Mouse (Mus musculus) neural tube, embryonic 13.5 days (tissue): ENCODE measurements at regions not wholly inside any gene's neighbourhood (a gene's known extent, or its start where the extent isn't known, plus 50 kb on each side); places are given as distances from the start of the nearest gene placed in this dataset.

Experiments used
- ATAC-seq: fragments of 200-750 bp; cut with Nextera tagmentation; 2 replicates; pipeline ENCODE4 v1.8.0; 2017; ENCODE audit warnings: low read depth, mild to moderate bottlenecking, moderate TSS enrichment, moderate library complexity
- H3K27ac ChIP-seq: fragments of 300-500 bp; sonication (generic); replicated peaks from 2 replicates; pipeline ENCODE4 v1.5.1; 2015; ENCODE audit warnings: moderate library complexity, mild to moderate bottlenecking, inconsistent platforms
- H3K27me3 ChIP-seq: fragments of 300-500 bp; sonication (generic); 2 replicates; pipeline ENCODE4 v1.6.1; 2015; ENCODE audit warnings: mild to moderate bottlenecking, inconsistent platforms
- H3K36me3 ChIP-seq: fragments of 300-500 bp; sonication (generic); 2 replicates; pipeline ENCODE4 v1.6.1; 2015; ENCODE audit warnings: mild to moderate bottlenecking, inconsistent platforms
- H3K4me1 ChIP-seq: fragments of 300-500 bp; sonication (generic); replicated peaks from 2 replicates; pipeline ENCODE4 v1.6.1; 2015; ENCODE audit warnings: inconsistent platforms
- H3K4me2 ChIP-seq: fragments of 300-500 bp; sonication (generic); 2 replicates; pipeline ENCODE4 v1.6.1; 2015; ENCODE audit warnings: inconsistent platforms, mild to moderate bottlenecking, moderate library complexity
- H3K4me3 ChIP-seq: fragments of 300-500 bp; sonication (generic); 2 replicates; pipeline ENCODE4 v1.5.1; 2015; ENCODE audit warnings: mild to moderate bottlenecking, inconsistent platforms
- H3K9ac ChIP-seq: fragments of 300-500 bp; sonication (generic); 2 replicates; pipeline ENCODE4 v1.6.1; 2015; ENCODE audit warnings: moderate library complexity, mild to moderate bottlenecking, inconsistent platforms
- H3K9me3 ChIP-seq: fragments of 300-500 bp; sonication (generic); 2 replicates; pipeline ENCODE4 v1.6.1; 2016; ENCODE audit warnings: inconsistent platforms
- WGBS: fragments of 180-500 bp; shearing (Covaris S2); methylation state at CpG from one replicate; pipeline ENCODE4 v1.1.7; 2015; 5-methylcytosine and 5-hydroxymethylcytosine counted together

DNA sequence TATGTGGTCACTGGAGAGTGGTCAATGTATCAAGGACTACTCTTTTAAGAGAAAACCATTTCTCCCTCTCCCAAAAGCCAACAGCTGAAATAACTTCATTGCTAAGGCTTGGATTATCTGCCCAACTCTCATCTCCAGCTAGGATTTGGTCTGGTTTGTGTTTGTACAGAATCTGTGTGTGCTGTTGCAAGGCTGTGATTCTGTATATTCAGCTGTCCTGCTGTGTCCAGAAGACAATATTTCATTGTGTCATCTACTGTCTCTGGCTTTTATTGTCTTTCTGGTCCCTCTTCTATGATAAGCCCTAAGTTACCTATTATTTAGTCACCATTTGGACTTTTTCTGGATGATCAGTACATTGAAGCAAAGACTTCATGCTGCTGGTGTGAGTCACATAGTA is 110.9 kb downstream of the Cenpc1 start:
- Histone ChIP-seq H3K27ac (no peak overlapping the region), H3K9me3 (no peaks in the 10 kb centered on the region), H3K4me2 (no peak overlapping the region), H3K9ac (no peak overlapping the region), H3K27me3 (no peaks in the 10 kb centered on the region), H3K4me1 (no peaks in the 10 kb centered on the region), H3K4me3 (no peak overlapping the region), H3K36me3 (no peaks in the 10 kb centered on the region)
- no peak for ATAC-seq

- Histone ChIP-seq H3K4me1 (no peaks in the 10 kb centered on the region), H3K27me3 (no peaks in the 10 kb centered on the region), H3K4me2 (no peak overlapping the region), H3K9ac (no peak overlapping the region), H3K9me3 (no peaks in the 10 kb centered on the region), H3K4me3 (no peak overlapping the region), H3K27ac (no peak overlapping the region), H3K36me3 (no peaks in the 10 kb centered on the region)
- 38% methylated on average over 8 of the region's 8 CpGs for WGBS
- ATAC-seq, result no peak
These were observed 128.6 kb downstream of the Cenpc1 start for GRCm38 (mm10) chr5:85936667-85937314.

- no peak overlapping the region for H3K27ac ChIP-seq
- H3K4me1 ChIP-seq, result no peaks in the 10 kb centered on the region
- no peak overlapping the region for H3K4me2 ChIP-seq
- no peaks in the 10 kb centered on the region for H3K36me3 ChIP-seq
- 97% methylated on average over 2 of the region's 2 CpGs for WGBS
- no peak overlapping the region for H3K4me3 ChIP-seq
- no peak for ATAC-seq
- no peaks in the 10 kb centered on the region for H3K9me3 ChIP-seq
- H3K9ac ChIP-seq, result no peak overlapping the region
- H3K27me3 ChIP-seq, result no peaks in the 10 kb centered on the region
These were observed 147.1 kb downstream of the Cenpc1 start for GRCm38 (mm10) chr5:85918288-85918687.

GRCm38 (mm10) chr5:85915000-85915399 is 150.4 kb downstream of the Cenpc1 start:
- ATAC-seq, result no peak
- Histone ChIP-seq H3K27ac (no peak overlapping the region), H3K36me3 (no peaks in the 10 kb centered on the region), H3K4me3 (no peak overlapping the region), H3K9ac (no peak overlapping the region), H3K27me3 (no peaks in the 10 kb centered on the region), H3K4me1 (no peaks in the 10 kb centered on the region), H3K9me3 (no peaks in the 10 kb centered on the region), H3K4me2 (no peak overlapping the region)
- 75% methylated on average over 4 of the region's 4 CpGs for WGBS

DNA sequence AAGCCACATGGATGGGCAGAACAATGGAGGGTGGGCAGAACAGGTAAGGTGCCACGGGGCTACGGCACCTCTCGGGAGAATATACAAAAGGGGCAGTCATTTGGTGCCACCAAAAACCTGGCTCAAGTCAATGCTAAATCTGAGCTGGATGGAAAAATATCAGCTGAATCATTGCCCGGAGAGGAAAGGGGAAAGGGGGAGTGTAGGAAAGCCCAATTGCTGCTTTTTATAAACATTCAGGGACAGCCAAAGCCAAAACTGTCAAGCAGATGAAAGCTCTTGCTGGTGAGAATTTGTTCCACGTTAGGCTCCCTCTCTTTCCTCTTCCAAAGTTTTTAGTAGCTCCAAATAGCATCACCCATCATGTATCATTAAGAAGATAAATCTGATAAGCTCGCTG is 168.9 kb downstream of the Cenpc1 start:
- WGBS, result 87% methylated on average over 6 of the region's 6 CpGs
- H3K9ac ChIP-seq, result no peak overlapping the region
- no peak overlapping the region for H3K4me3 ChIP-seq
- no peaks in the 10 kb centered on the region for H3K27me3 ChIP-seq
- H3K4me1 ChIP-seq, result no peaks in the 10 kb centered on the region
- no peaks in the 10 kb centered on the region for H3K9me3 ChIP-seq
- no peaks in the 10 kb centered on the region for H3K36me3 ChIP-seq
- no peak overlapping the region for H3K4me2 ChIP-seq
- no peak overlapping the region for H3K27ac ChIP-seq
- no peak for ATAC-seq

- ATAC-seq, result no peak
- Histone ChIP-seq H3K4me3 (no peak overlapping the region), H3K9ac (no peak overlapping the region), H3K9me3 (no peaks in the 10 kb centered on the region), H3K27ac (no peak overlapping the region), H3K4me1 (no peaks in the 10 kb centered on the region), H3K4me2 (no peak overlapping the region), H3K27me3 (no peaks in the 10 kb centered on the region), H3K36me3 (no peaks in the 10 kb centered on the region)
- 88% methylated on average over 2 of the region's 2 CpGs for WGBS
These were observed 169.6 kb downstream of the Cenpc1 start for GRCm38 (mm10) chr5:85895814-85896213.

- no peak overlapping the region for H3K9ac ChIP-seq
- ATAC-seq, result peak; percentile 53; the same call in 1 of the 2 replicates
- H3K27me3 ChIP-seq, result no peaks in the 10 kb centered on the region
- no peak overlapping the region for H3K4me2 ChIP-seq
- 63% methylated on average over 8 of the region's 8 CpGs for WGBS
- H3K36me3 ChIP-seq, result no peaks in the 10 kb centered on the region
- H3K9me3 ChIP-seq, result no peaks in the 10 kb centered on the region
- H3K4me1 ChIP-seq, result no peaks in the 10 kb centered on the region
- no peak overlapping the region for H3K4me3 ChIP-seq
- H3K27ac ChIP-seq, result no peak overlapping the region
These were observed 195.1 kb downstream of the Cenpc1 start for GRCm38 (mm10) chr5:85870311-85870710.

DNA sequence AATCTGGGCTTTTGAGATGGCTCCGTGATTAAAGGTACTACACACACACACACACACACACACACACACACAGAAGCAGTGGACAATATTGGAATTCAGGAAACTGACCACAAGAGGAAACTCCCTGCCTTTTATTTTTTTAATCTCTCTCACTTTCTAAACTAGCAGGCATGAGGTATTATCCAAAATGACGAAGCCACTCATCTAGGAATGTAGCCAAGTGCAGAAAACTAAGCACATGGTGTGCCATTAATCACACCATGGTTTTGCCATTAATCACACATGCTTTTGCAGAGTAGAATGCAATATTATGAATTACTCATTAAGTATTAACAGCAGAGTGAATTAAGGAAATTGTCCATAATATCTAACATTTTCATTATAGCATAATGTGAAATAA is 232.8 kb downstream of the Cenpc1 start:
- Histone ChIP-seq H3K4me3 (no peak overlapping the region), H3K27ac (no peak overlapping the region), H3K9me3 (no peaks in the 10 kb centered on the region), H3K36me3 (no peaks in the 10 kb centered on the region), H3K9ac (no peak overlapping the region), H3K27me3 (no peaks in the 10 kb centered on the region), H3K4me2 (no peak overlapping the region), H3K4me1 (no peaks in the 10 kb centered on the region)
- WGBS, result 78% methylated on average over 2 of the region's 2 CpGs
- no peak for ATAC-seq

DNA sequence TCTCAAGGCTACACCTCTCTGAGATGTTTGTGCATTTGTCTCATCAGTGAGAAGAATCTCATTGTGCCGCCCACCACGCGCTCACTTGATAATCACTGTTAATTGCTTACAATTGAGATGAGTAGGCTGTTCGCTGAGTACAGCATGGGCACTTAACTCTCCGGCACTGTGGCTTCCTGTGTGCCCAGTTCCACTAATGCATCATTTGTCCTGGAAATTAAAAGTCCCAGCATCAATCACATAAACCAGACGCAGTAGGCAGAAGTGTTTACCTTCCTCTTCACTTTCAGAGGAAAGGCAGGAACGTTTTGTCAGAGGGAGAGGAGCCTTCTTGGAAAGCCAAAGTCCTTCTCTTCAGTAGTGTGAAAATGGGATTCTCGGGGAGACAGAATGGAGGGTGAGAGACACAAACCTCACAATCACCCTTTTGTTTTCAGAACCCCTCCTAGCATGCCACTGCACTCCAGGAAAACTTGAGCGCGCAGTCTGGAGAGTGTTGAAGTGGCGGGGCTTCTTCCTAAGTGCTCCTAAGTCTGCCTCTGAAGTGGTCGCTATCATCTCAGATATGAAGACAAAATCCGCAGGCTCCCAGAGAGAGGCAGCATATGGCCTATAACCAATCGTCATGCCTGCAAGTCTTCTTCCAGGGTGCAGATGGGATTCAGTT is 269.7 kb downstream of the Cenpc1 start:
- WGBS, result 66% methylated on average over 14 of the region's 14 CpGs
- ATAC-seq, result no peak
- Histone ChIP-seq H3K27ac (no peak overlapping the region), H3K27me3 (no peaks in the 10 kb centered on the region), H3K9me3 (no peaks in the 10 kb centered on the region), H3K36me3 (no peaks in the 10 kb centered on the region), H3K4me1 (no peaks in the 10 kb centered on the region), H3K4me2 (no peak overlapping the region), H3K9ac (no peak overlapping the region), H3K4me3 (no peak overlapping the region)

DNA sequence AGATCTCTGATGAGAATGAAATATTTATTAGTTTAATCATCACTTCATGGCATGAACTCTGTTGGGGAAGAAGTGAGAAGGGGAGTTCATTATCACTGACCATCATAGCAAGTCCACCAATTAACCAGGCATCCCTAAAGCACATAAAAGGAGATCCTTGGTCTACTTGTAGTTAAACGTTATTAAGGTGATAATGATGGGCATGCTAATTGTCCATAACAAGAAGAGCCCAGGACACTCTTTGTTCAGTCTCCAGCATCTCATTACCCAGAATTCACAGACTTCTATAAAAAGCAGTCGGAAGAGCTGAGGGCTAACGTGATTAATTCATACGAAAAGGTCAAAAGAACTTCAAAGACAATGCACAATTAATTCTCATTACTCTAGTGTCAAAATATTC is 272.2 kb downstream of the Cenpc1 start:
- H3K9me3 ChIP-seq, result no peaks in the 10 kb centered on the region
- H3K27ac ChIP-seq, result no peak overlapping the region
- WGBS, result 63% methylated on average over 4 of the region's 4 CpGs
- no peak for ATAC-seq
- H3K4me1 ChIP-seq, result no peaks in the 10 kb centered on the region
- H3K36me3 ChIP-seq, result no peaks in the 10 kb centered on the region
- H3K4me2 ChIP-seq, result no peak overlapping the region
- no peak overlapping the region for H3K9ac ChIP-seq
- H3K27me3 ChIP-seq, result no peaks in the 10 kb centered on the region
- H3K4me3 ChIP-seq, result no peak overlapping the region

GRCm38 (mm10) chr5:85780730-85781454 is 284.5 kb downstream of the Cenpc1 start:
- no peaks in the 10 kb centered on the region for H3K27me3 ChIP-seq
- 11% methylated on average over 8 of the region's 8 CpGs for whole genome bisulfite sequencing
- H3K4me3 ChIP-seq, result no peak overlapping the region
- peak; percentile 95 for ATAC-seq
- H3K36me3 ChIP-seq, result no peaks in the 10 kb centered on the region
- no peak overlapping the region for H3K4me2 ChIP-seq
- peak overlapping the region; percentile 35; the same call in 1 of the 2 replicates for H3K27ac ChIP-seq
- H3K4me1 ChIP-seq, result peaks cover 19% of the 10 kb centered on the region
- H3K9ac ChIP-seq, result no peak overlapping the region
- no peaks in the 10 kb centered on the region for H3K9me3 ChIP-seq

DNA sequence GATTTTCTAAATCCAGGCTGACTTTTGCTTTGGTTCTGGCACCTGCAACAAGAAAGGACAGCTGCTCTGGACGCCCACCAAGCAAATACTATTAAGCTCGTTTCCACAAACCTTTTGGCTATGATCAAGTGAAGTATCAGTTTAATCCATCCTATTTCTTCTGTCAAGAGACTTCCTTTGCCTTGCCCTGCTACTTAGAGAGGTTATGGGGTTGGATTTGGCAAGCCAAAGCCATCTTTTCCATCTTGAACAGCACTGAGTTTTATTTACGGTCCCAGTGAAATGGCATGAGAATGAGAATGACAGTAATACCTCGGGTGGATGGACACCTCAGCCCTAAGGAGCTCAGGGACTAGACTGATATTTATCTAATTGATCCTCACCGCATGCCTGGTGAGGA is 285.4 kb downstream of the Cenpc1 start:
- ATAC-seq, result no peak
- WGBS, result 44% methylated on average over 5 of the region's 5 CpGs
- H3K27ac ChIP-seq, result 0 out of 2 replicates have a peak overlapping the region, but pooled peaks have one; percentile 13

More for the DNA sequence above, 285.4 kb downstream of the Cenpc1 start:
- H3K4me1 ChIP-seq, result peaks cover 19% of the 10 kb centered on the region
- H3K4me3 ChIP-seq, result no peak overlapping the region
- H3K4me2 ChIP-seq, result no peak overlapping the region
- no peaks in the 10 kb centered on the region for H3K36me3 ChIP-seq
- H3K27me3 ChIP-seq, result no peaks in the 10 kb centered on the region
- no peak overlapping the region for H3K9ac ChIP-seq
- no peaks in the 10 kb centered on the region for H3K9me3 ChIP-seq
